Mouse (Mus musculus): ENCODE measurements at regions not wholly inside any gene's neighbourhood (a gene's known extent, or its start where the extent isn't known, plus 50 kb on each side); places are given as distances from the start of the nearest gene placed in this dataset.

- no peaks in the 10 kb centered on the region for H3K4me1 ChIP-seq (ENCODE audit: control insufficient read depth, insufficient read depth, low read length)
- no peak overlapping the region for H3K4me3 ChIP-seq (replicated peaks; ENCODE audit: insufficient read depth, low read depth, low read length)
- no peak for DNase-seq
- H3K27ac ChIP-seq (ENCODE audit: insufficient read depth, low read length): no peak overlapping the region
- WGBS: 74% methylated on average over 7 of the region's 7 CpGs
- TF ChIP-seq CTCF (IDR thresholded peaks at IDR 0.05; ENCODE audit: borderline replicate concordance, insufficient read depth, low read depth, low read length) (no peak), POLR2A (IDR thresholded peaks at IDR 0.05; ENCODE audit: borderline replicate concordance, insufficient read depth, low read length) (no peak)
- peaks cover 2% of the 10 kb centered on the region; the same call in 1 of the 2 replicates for H3K27me3 ChIP-seq (ENCODE audit: control insufficient read depth, insufficient read depth, low read length)
Measured at GRCm38 (mm10) chr9:23069161-23069560, 153.7 kb upstream of the Bmper start.

GRCm38 (mm10) chr9:23071006-23071405 is 151.9 kb upstream of the Bmper start:
- DNase-seq: no peak
- WGBS: 59% methylated on average over 2 of the region's 2 CpGs
- Histone ChIP-seq H3K27ac (ENCODE audit: insufficient read depth, low read length) (no peak overlapping the region), H3K4me1 (ENCODE audit: control insufficient read depth, insufficient read depth, low read length) (no peaks in the 10 kb centered on the region), H3K27me3 (ENCODE audit: control insufficient read depth, insufficient read depth, low read length) (peaks cover 2% of the 10 kb centered on the region; the same call in 1 of the 2 replicates), H3K4me3 (replicated peaks; ENCODE audit: insufficient read depth, low read depth, low read length) (no peak overlapping the region)
- TF ChIP-seq CTCF (IDR thresholded peaks at IDR 0.05; ENCODE audit: borderline replicate concordance, insufficient read depth, low read depth, low read length) (no peak), POLR2A (IDR thresholded peaks at IDR 0.05; ENCODE audit: borderline replicate concordance, insufficient read depth, low read length) (no peak)

- WGBS: 68% methylated on average over 8 of the region's 8 CpGs
- Histone ChIP-seq H3K4me3 (replicated peaks; ENCODE audit: insufficient read depth, low read depth, low read length) (no peak overlapping the region), H3K27ac (ENCODE audit: insufficient read depth, low read length) (no peak overlapping the region), H3K4me1 (ENCODE audit: control insufficient read depth, insufficient read depth, low read length) (no peaks in the 10 kb centered on the region), H3K27me3 (ENCODE audit: control insufficient read depth, insufficient read depth, low read length) (peaks cover 2% of the 10 kb centered on the region; the same call in 1 of the 2 replicates)
- TF ChIP-seq POLR2A (IDR thresholded peaks at IDR 0.05; ENCODE audit: borderline replicate concordance, insufficient read depth, low read length) (no peak), CTCF (IDR thresholded peaks at IDR 0.05; ENCODE audit: borderline replicate concordance, insufficient read depth, low read depth, low read length) (no peak)
- DNase-seq: no peak
Measured at GRCm38 (mm10) chr9:23072741-23073140, 150.1 kb upstream of the Bmper start.

GRCm38 (mm10) chr9:23083562-23083961 is 139.3 kb upstream of the Bmper start:
- DNase-seq: peak; percentile 50 to 53
- Histone ChIP-seq H3K4me1 (ENCODE audit: control insufficient read depth, insufficient read depth, low read length) (no peaks in the 10 kb centered on the region), H3K4me3 (replicated peaks; ENCODE audit: insufficient read depth, low read depth, low read length) (no peak overlapping the region), H3K27ac (ENCODE audit: insufficient read depth, low read length) (no peak overlapping the region), H3K27me3 (ENCODE audit: control insufficient read depth, insufficient read depth, low read length) (no peaks in the 10 kb centered on the region; the same call in 1 of the 2 replicates)
- WGBS: 4% methylated on average over 17 of the region's 17 CpGs
- TF ChIP-seq CTCF (IDR thresholded peaks at IDR 0.05; ENCODE audit: borderline replicate concordance, insufficient read depth, low read depth, low read length): no peak
- TF ChIP-seq POLR2A (IDR thresholded peaks at IDR 0.05; ENCODE audit: borderline replicate concordance, insufficient read depth, low read length): no peak

GRCm38 (mm10) chr9:23089339-23089738 is 133.5 kb upstream of the Bmper start:
- WGBS: 66% methylated on average over 2 of the region's 2 CpGs
- DNase-seq: no peak
- H3K4me1 ChIP-seq (ENCODE audit: control insufficient read depth, insufficient read depth, low read length): no peaks in the 10 kb centered on the region
- H3K27ac ChIP-seq (ENCODE audit: insufficient read depth, low read length): no peak overlapping the region
- H3K27me3 ChIP-seq (ENCODE audit: control insufficient read depth, insufficient read depth, low read length): no peaks in the 10 kb centered on the region; the same call in 1 of the 2 replicates
- no peak overlapping the region for H3K4me3 ChIP-seq (replicated peaks; ENCODE audit: insufficient read depth, low read depth, low read length)
- TF ChIP-seq CTCF (IDR thresholded peaks at IDR 0.05; ENCODE audit: borderline replicate concordance, insufficient read depth, low read depth, low read length): no peak
- no peak for TF ChIP-seq POLR2A (IDR thresholded peaks at IDR 0.05; ENCODE audit: borderline replicate concordance, insufficient read depth, low read length)

GRCm38 (mm10) chr9:23097134-23097789 is 125.6 kb upstream of the Bmper start:
- TF ChIP-seq POLR2A (IDR thresholded peaks at IDR 0.05; ENCODE audit: borderline replicate concordance, insufficient read depth, low read length): no peak
- no peak for TF ChIP-seq CTCF (IDR thresholded peaks at IDR 0.05; ENCODE audit: borderline replicate concordance, insufficient read depth, low read depth, low read length)
- Histone ChIP-seq H3K4me1 (ENCODE audit: control insufficient read depth, insufficient read depth, low read length) (no peaks in the 10 kb centered on the region), H3K27ac (ENCODE audit: insufficient read depth, low read length) (no peak overlapping the region), H3K27me3 (ENCODE audit: control insufficient read depth, insufficient read depth, low read length) (no peaks in the 10 kb centered on the region; the same call in 1 of the 2 replicates), H3K4me3 (replicated peaks; ENCODE audit: insufficient read depth, low read depth, low read length) (no peak overlapping the region)
- DNase-seq: no peak
- WGBS: 78% methylated on average over 11 of the region's 11 CpGs

GRCm38 (mm10) chr9:23101584-23101983 is 121.3 kb upstream of the Bmper start:
- no peak overlapping the region for H3K27ac ChIP-seq (ENCODE audit: insufficient read depth, low read length)
- H3K27me3 ChIP-seq (ENCODE audit: control insufficient read depth, insufficient read depth, low read length): no peaks in the 10 kb centered on the region
- H3K4me3 ChIP-seq (replicated peaks; ENCODE audit: insufficient read depth, low read depth, low read length): no peak overlapping the region
- no peaks in the 10 kb centered on the region for H3K4me1 ChIP-seq (ENCODE audit: control insufficient read depth, insufficient read depth, low read length)
- no peak for DNase-seq
- no peak for TF ChIP-seq POLR2A (IDR thresholded peaks at IDR 0.05; ENCODE audit: borderline replicate concordance, insufficient read depth, low read length)
- no peak for TF ChIP-seq CTCF (IDR thresholded peaks at IDR 0.05; ENCODE audit: borderline replicate concordance, insufficient read depth, low read depth, low read length)
